9 mouse cellular contexts compared by ENCODE assay signal in the genomic region with DNA sequence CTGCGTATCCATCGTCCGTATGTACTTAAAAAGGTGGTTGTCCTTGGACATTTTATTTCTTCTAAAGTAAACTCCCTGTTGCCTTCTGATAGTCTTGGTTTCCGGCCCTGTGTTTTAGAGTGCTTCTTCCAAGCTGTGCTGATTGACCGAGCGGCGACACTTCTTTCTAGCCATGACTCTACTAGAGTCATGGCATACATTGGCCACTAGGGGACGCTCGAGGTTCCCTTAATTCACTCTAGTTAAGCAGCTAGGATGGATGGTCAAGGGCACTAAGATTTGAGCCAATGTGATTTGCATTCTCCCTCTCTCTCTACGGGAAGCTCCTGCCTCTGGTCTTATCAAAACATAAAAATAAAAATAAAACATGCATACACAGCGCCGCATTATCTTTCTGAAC. TPM values are rescaled to one million over a fixed set of nuclear protein-coding genes. Genes with fewer than 3 reads are reported as not detected.
DNase-seq lines count a peak whose midpoint lies in the region; ATAC-seq lines count a peak whose summit lies in the region.
"Had no signal": no experiment of that assay in that cellular context is flagged by ENCODE, and none has a peak within 500 bp of the region (broad histone marks: within the 10 kb centered on the region; RNA-seq: fewer than 3 reads in every experiment).

No protein-coding gene starts in this region.

- H3K27me3 ChIP-seq in midbrain, embryonic 14.5 days (ENCODE audit: control insufficient read depth, insufficient read depth, low read length) = no peaks in the 10 kb centered on the region
- no peaks in the 10 kb centered on the region for H3K27me3 ChIP-seq in midbrain, embryonic 15.5 days (replicated peaks)
- no peaks in the 10 kb centered on the region for H3K27me3 ChIP-seq in neural tube, embryonic 11.5 days (ENCODE audit: control insufficient read depth, insufficient read depth, low read length)

- H3K4me2 ChIP-seq in midbrain, embryonic 14.5 days (ENCODE audit: low read length) = no peak overlapping the region
- no peak overlapping the region for H3K4me2 ChIP-seq in midbrain, embryonic 15.5 days
- no peak overlapping the region for H3K4me2 ChIP-seq in neural tube, embryonic 11.5 days (ENCODE audit: low read depth)

- ATAC-seq in midbrain, embryonic 14.5 days (ENCODE audit: low FRiP score, low TSS enrichment) = no peak
- ATAC-seq in midbrain, embryonic 15.5 days (replicated peaks) = no peak
- ATAC-seq in neural tube, embryonic 11.5 days (ENCODE audit: insufficient read depth, low FRiP score, low TSS enrichment) = no peak

- DNase-seq in midbrain, embryonic 14.5 days = peak; percentile 65
- peak; percentile 28 for DNase-seq in T-cell, adult 2 months (ENCODE audit: low spot score)
- peak; percentile 71 to 76 for DNase-seq in cerebellum, postnatal 10 days
- peak; percentile 66 to 79 for DNase-seq in heart, postnatal 10 days
- DNase-seq in left cerebral cortex, postnatal 25 days (ENCODE audit: low spot score in 2 of 2) = peak; percentile 74 to 79
- peak; percentile 60 for DNase-seq in neural tube, embryonic 11.5 days (ENCODE audit: low spot score)
- peak; percentile 69 for DNase-seq in thymus, postnatal 4 days

- no peaks in the 10 kb centered on the region for H3K9me3 ChIP-seq in midbrain, embryonic 14.5 days (ENCODE audit: control insufficient read depth, low read length)
- H3K9me3 ChIP-seq in midbrain, embryonic 15.5 days = no peaks in the 10 kb centered on the region
- H3K9me3 ChIP-seq in neural tube, embryonic 11.5 days (ENCODE audit: control insufficient read depth, low read length) = no peaks in the 10 kb centered on the region

- H3K9ac ChIP-seq in midbrain, embryonic 14.5 days (replicated peaks; ENCODE audit: low read length) = no peak overlapping the region
- no peak overlapping the region for H3K9ac ChIP-seq in midbrain, embryonic 15.5 days
- H3K9ac ChIP-seq in neural tube, embryonic 11.5 days (ENCODE audit: low read length) = no peak overlapping the region

- WGBS in midbrain, embryonic 14.5 days = 46% methylated on average over 12 of the region's 12 CpGs
- 48% methylated on average over 12 of the region's 12 CpGs for WGBS in midbrain, embryonic 15.5 days
- 48% methylated on average over 12 of the region's 12 CpGs for WGBS in neural tube, embryonic 11.5 days

- no peaks in the 10 kb centered on the region for H3K36me3 ChIP-seq in midbrain, embryonic 14.5 days (ENCODE audit: control insufficient read depth, insufficient read depth, low read length)
- H3K36me3 ChIP-seq in midbrain, embryonic 15.5 days (replicated peaks) = no peaks in the 10 kb centered on the region
- H3K36me3 ChIP-seq in neural tube, embryonic 11.5 days (ENCODE audit: control insufficient read depth, insufficient read depth, low read length) = no peaks in the 10 kb centered on the region

- no peak overlapping the region for H3K27ac ChIP-seq in midbrain, embryonic 14.5 days (replicated peaks; ENCODE audit: low read depth, low read length)
- no peak overlapping the region for H3K27ac ChIP-seq in midbrain, embryonic 15.5 days
- H3K27ac ChIP-seq in neural tube, embryonic 11.5 days (ENCODE audit: low read depth, low read length) = no peak overlapping the region

- intact Hi-C loops in heart, postnatal 10 days (cut with DNase I) = loop anchor here (1.0 kb wide), 1 partner anchor 163 kb away; no protein-coding TSS in a partner anchor
- intact Hi-C loops in left cerebral cortex, postnatal 25 days (cut with DNase I) = loop anchor here (2.0 to 5.0 kb wide), 2 partner anchors 120 to 163 kb away; a partner anchor contains a TSS

- no peak overlapping the region for H3K4me3 ChIP-seq in midbrain, embryonic 14.5 days (replicated peaks; ENCODE audit: low read depth, low read length)
- no peak overlapping the region for H3K4me3 ChIP-seq in midbrain, embryonic 15.5 days
- no peak overlapping the region for H3K4me3 ChIP-seq in neural tube, embryonic 11.5 days (ENCODE audit: low read depth, low read length)
- H3K4me3 ChIP-seq: myocyte had no signal

- H3K4me1 ChIP-seq in midbrain, embryonic 14.5 days (ENCODE audit: control insufficient read depth, insufficient read depth, low read length) = peaks cover 4% of the 10 kb centered on the region; the same call in 1 of the 2 replicates
- no peaks in the 10 kb centered on the region; the same call in 1 of the 2 replicates for H3K4me1 ChIP-seq in midbrain, embryonic 15.5 days
- H3K4me1 ChIP-seq in neural tube, embryonic 11.5 days (ENCODE audit: control insufficient read depth, insufficient read depth, low read length) = peaks cover 4% of the 10 kb centered on the region

RNA-seq across cellular contexts. Expression of a gene that starts 44.7 kb away (rescaled TPM):
- 68.2 and 76.7 TPM in 2 replicates for polyA plus RNA-seq in midbrain, embryonic 14.5 days (2014; fragmentation: Nextera tagmentation; extraction: Ambion mirVana)
- polyA plus RNA-seq in midbrain, embryonic 15.5 days (2015; fragmentation: Nextera tagmentation; extraction: Ambion mirVana) = 63.7 and 65.5 TPM in 2 replicates
- total RNA-seq in heart, postnatal 10 days (2021) = 10 to 100 TPM; 36.3 to 37.8 TPM
- total RNA-seq in left cerebral cortex, postnatal 25 days (2021) = 10 to 100 TPM; 55.4 to 63.6 TPM
- 117 and 131 TPM in 2 replicates for polyA plus RNA-seq in neural tube, embryonic 11.5 days (2014; fragmentation: Nextera tagmentation; extraction: Ambion mirVana)
